Mouse (Mus musculus): ENCODE measurements at regions not wholly inside any gene's neighbourhood (a gene's known extent, or its start where the extent isn't known, plus 50 kb on each side); places are given as distances from the start of the nearest gene placed in this dataset.

DNA sequence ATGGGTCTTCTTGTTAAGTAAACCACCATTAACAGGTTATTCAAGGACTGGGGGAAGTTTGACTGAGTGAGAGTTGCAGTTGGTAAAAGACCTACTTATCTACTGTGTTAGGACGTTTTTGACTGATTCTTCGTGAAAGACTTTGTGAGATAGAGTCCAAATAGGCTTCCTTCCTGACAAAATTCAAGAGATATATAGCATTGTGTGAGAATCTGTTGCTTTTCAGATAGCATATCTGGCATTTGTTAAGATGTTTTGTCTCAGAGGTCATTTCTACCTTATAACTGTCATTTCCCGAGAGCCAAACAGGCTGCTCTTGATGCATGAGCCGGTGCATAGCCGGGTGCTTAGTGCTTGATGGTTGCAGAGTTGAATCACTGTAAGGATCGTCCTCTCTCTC, 214.8 kb downstream of the Pten start:
- TF ChIP-seq POLR2A (IDR thresholded peaks at IDR 0.05; ENCODE audit: borderline replicate concordance, insufficient read depth, low read length) (no peak), CTCF (IDR thresholded peaks at IDR 0.05; ENCODE audit: borderline replicate concordance, insufficient read depth, low read depth, low read length) (no peak)
